Mouse (Mus musculus): ENCODE results near the gene Ctdspl. TPM values are rescaled to one million over a fixed set of nuclear protein-coding genes. Genes with fewer than 3 reads are reported as not detected.

Gene Ctdspl
- polyA plus RNA-seq, 1 experiment = 8.1 TPM

- peaks cover 2% of the 10 kb centered on the region for H3K4me1 ChIP-seq (ENCODE audit: control insufficient read depth, insufficient read depth, low read length)
- H3K4me3 ChIP-seq (ENCODE audit: control insufficient read depth, low read depth, low read length) = no peak overlapping the region
- H3K36me3 ChIP-seq (ENCODE audit: control insufficient read depth, insufficient read depth, low read length) = no peaks in the 10 kb centered on the region
- H3K27ac ChIP-seq (ENCODE audit: control insufficient read depth, insufficient read depth, low read depth, low read length) = no peak overlapping the region
- H3K27me3 ChIP-seq (ENCODE audit: control insufficient read depth, insufficient read depth, low read length) = no peaks in the 10 kb centered on the region
- TF ChIP-seq POLR2A (IDR thresholded peaks at IDR 0.05; ENCODE audit: control insufficient read depth, low read depth, low read length) (no peak), CTCF (IDR thresholded peaks at IDR 0.05; ENCODE audit: control insufficient read depth, insufficient read depth, insufficient replicate concordance, low read depth, low read length) (no peak)
These were observed 99.6 kb downstream of the Ctdspl start for GRCm38 (mm10) chr9:119025832-119026331.

GRCm38 (mm10) chr9:119027337-119027736, 101.1 kb downstream of the Ctdspl start:
- no peak overlapping the region for H3K27ac ChIP-seq (ENCODE audit: control insufficient read depth, insufficient read depth, low read depth, low read length)
- TF ChIP-seq POLR2A (IDR thresholded peaks at IDR 0.05; ENCODE audit: control insufficient read depth, low read depth, low read length) (no peak), CTCF (IDR thresholded peaks at IDR 0.05; ENCODE audit: control insufficient read depth, insufficient read depth, insufficient replicate concordance, low read depth, low read length) (no peak)
- H3K4me1 ChIP-seq (ENCODE audit: control insufficient read depth, insufficient read depth, low read length) = peaks cover 6% of the 10 kb centered on the region
- H3K4me3 ChIP-seq (ENCODE audit: control insufficient read depth, low read depth, low read length) = no peak overlapping the region
- no peaks in the 10 kb centered on the region for H3K36me3 ChIP-seq (ENCODE audit: control insufficient read depth, insufficient read depth, low read length)
- no peaks in the 10 kb centered on the region for H3K27me3 ChIP-seq (ENCODE audit: control insufficient read depth, insufficient read depth, low read length)

GRCm38 (mm10) chr9:119028226-119029195, 102.3 kb downstream of the Ctdspl start:
- TF ChIP-seq CTCF (IDR thresholded peaks at IDR 0.05; ENCODE audit: control insufficient read depth, insufficient read depth, insufficient replicate concordance, low read depth, low read length) = no peak
- TF ChIP-seq POLR2A (IDR thresholded peaks at IDR 0.05; ENCODE audit: control insufficient read depth, low read depth, low read length) = no peak
- peaks cover 7% of the 10 kb centered on the region for H3K4me1 ChIP-seq (ENCODE audit: control insufficient read depth, insufficient read depth, low read length)
- no peaks in the 10 kb centered on the region for H3K36me3 ChIP-seq (ENCODE audit: control insufficient read depth, insufficient read depth, low read length)
- H3K27me3 ChIP-seq (ENCODE audit: control insufficient read depth, insufficient read depth, low read length) = no peaks in the 10 kb centered on the region
- H3K4me3 ChIP-seq (ENCODE audit: control insufficient read depth, low read depth, low read length) = no peak overlapping the region
- no peak overlapping the region for H3K27ac ChIP-seq (ENCODE audit: control insufficient read depth, insufficient read depth, low read depth, low read length)

GRCm38 (mm10) chr9:119029568-119029967, 103.3 kb downstream of the Ctdspl start:
- Histone ChIP-seq H3K27me3 (ENCODE audit: control insufficient read depth, insufficient read depth, low read length) (no peaks in the 10 kb centered on the region), H3K27ac (ENCODE audit: control insufficient read depth, insufficient read depth, low read depth, low read length) (no peak overlapping the region), H3K36me3 (ENCODE audit: control insufficient read depth, insufficient read depth, low read length) (no peaks in the 10 kb centered on the region), H3K4me1 (ENCODE audit: control insufficient read depth, insufficient read depth, low read length) (peaks cover 7% of the 10 kb centered on the region), H3K4me3 (ENCODE audit: control insufficient read depth, low read depth, low read length) (no peak overlapping the region)
- TF ChIP-seq CTCF (IDR thresholded peaks at IDR 0.05; ENCODE audit: control insufficient read depth, insufficient read depth, insufficient replicate concordance, low read depth, low read length) (peak; percentile 48; the same call in 1 of the 2 replicates), POLR2A (IDR thresholded peaks at IDR 0.05; ENCODE audit: control insufficient read depth, low read depth, low read length) (no peak)

- no peak overlapping the region for H3K4me3 ChIP-seq (ENCODE audit: control insufficient read depth, low read depth, low read length)
- no peaks in the 10 kb centered on the region for H3K27me3 ChIP-seq (ENCODE audit: control insufficient read depth, insufficient read depth, low read length)
- H3K4me1 ChIP-seq (ENCODE audit: control insufficient read depth, insufficient read depth, low read length) = peaks cover 7% of the 10 kb centered on the region
- no peak overlapping the region for H3K27ac ChIP-seq (ENCODE audit: control insufficient read depth, insufficient read depth, low read depth, low read length)
- H3K36me3 ChIP-seq (ENCODE audit: control insufficient read depth, insufficient read depth, low read length) = no peaks in the 10 kb centered on the region
- TF ChIP-seq CTCF (IDR thresholded peaks at IDR 0.05; ENCODE audit: control insufficient read depth, insufficient read depth, insufficient replicate concordance, low read depth, low read length) = no peak
These were observed 104.8 kb downstream of the Ctdspl start for GRCm38 (mm10) chr9:119031038-119031437.

- no peak overlapping the region for H3K4me3 ChIP-seq (ENCODE audit: control insufficient read depth, low read depth, low read length)
- no peaks in the 10 kb centered on the region for H3K36me3 ChIP-seq (ENCODE audit: control insufficient read depth, insufficient read depth, low read length)
- no peak for TF ChIP-seq POLR2A (IDR thresholded peaks at IDR 0.05; ENCODE audit: control insufficient read depth, low read depth, low read length)
- TF ChIP-seq CTCF (IDR thresholded peaks at IDR 0.05; ENCODE audit: control insufficient read depth, insufficient read depth, insufficient replicate concordance, low read depth, low read length) = no peak
- H3K4me1 ChIP-seq (ENCODE audit: control insufficient read depth, insufficient read depth, low read length) = peaks cover 7% of the 10 kb centered on the region
- H3K27me3 ChIP-seq (ENCODE audit: control insufficient read depth, insufficient read depth, low read length) = no peaks in the 10 kb centered on the region
- H3K27ac ChIP-seq (ENCODE audit: control insufficient read depth, insufficient read depth, low read depth, low read length) = peak overlapping the region; percentile 59
These were observed 105.5 kb downstream of the Ctdspl start for GRCm38 (mm10) chr9:119031772-119032171.

GRCm38 (mm10) chr9:119032538-119032937, 106.3 kb downstream of the Ctdspl start:
- Histone ChIP-seq H3K4me1 (ENCODE audit: control insufficient read depth, insufficient read depth, low read length) (peaks cover 7% of the 10 kb centered on the region), H3K27ac (ENCODE audit: control insufficient read depth, insufficient read depth, low read depth, low read length) (peak overlapping the region; percentile 59), H3K27me3 (ENCODE audit: control insufficient read depth, insufficient read depth, low read length) (no peaks in the 10 kb centered on the region), H3K4me3 (ENCODE audit: control insufficient read depth, low read depth, low read length) (no peak overlapping the region), H3K36me3 (ENCODE audit: control insufficient read depth, insufficient read depth, low read length) (no peaks in the 10 kb centered on the region)
- TF ChIP-seq CTCF (IDR thresholded peaks at IDR 0.05; ENCODE audit: control insufficient read depth, insufficient read depth, insufficient replicate concordance, low read depth, low read length) = no peak
- TF ChIP-seq POLR2A (IDR thresholded peaks at IDR 0.05; ENCODE audit: control insufficient read depth, low read depth, low read length) = no peak

Measured in testis, adult 2 months (tissue).